ENCODE assay signal across 8 mouse cellular contexts in the genomic region with DNA sequence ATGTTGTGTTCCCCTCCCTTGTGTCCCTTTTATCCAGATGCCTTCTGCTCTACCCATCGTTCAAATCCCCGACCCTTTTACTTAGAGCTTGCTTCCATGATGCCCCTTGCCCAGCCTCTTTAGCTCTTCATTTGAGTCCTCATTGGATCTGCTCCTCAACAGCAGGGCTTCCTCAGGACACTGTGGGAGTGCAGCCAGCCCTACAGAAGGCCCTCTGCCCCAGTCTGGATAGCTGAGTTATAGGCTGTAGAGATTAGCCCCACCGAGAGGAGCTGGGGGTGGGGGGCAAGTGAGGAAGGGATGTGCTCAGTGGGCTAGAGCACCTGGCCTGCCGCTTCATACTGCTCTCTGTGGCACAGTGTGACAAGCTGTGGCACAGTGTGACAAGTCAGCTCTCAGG.
DNase-seq lines count a peak whose midpoint lies in the region; ATAC-seq and TF ChIP-seq lines count a peak whose summit lies in the region.

No protein-coding gene starts in this region.

- peaks cover 34% of the 10 kb centered on the region for H3K4me1 ChIP-seq in forebrain, postnatal 0 days (ENCODE audit: insufficient read depth)
- H3K4me1 ChIP-seq in midbrain, embryonic 15.5 days: peaks cover 85% of the 10 kb centered on the region

- DNase-seq in cerebellum, adult 9-11 months: peak; percentile 61
- no peak for DNase-seq in cerebellum, adult 9-10 months
- DNase-seq in kidney, postnatal 4 days: peak; percentile 51 to 57
- no peak for DNase-seq in kidney, postnatal 36 days
- no peak for DNase-seq in forebrain, postnatal 0 days
- no peak for DNase-seq in frontal cortex, postnatal 25 days (ENCODE audit: low spot score in 2 of 2)

- no peak overlapping the region for H3K4me3 ChIP-seq in forebrain, postnatal 0 days (ENCODE audit: low read depth, low read length)
- H3K4me3 ChIP-seq in midbrain, embryonic 15.5 days: no peak overlapping the region

- H3K4me2 ChIP-seq in forebrain, postnatal 0 days (ENCODE audit: low read depth): no peak overlapping the region
- no peak overlapping the region for H3K4me2 ChIP-seq in midbrain, embryonic 15.5 days

- H3K9me3 ChIP-seq in forebrain, postnatal 0 days (ENCODE audit: low read length): no peaks in the 10 kb centered on the region
- no peaks in the 10 kb centered on the region for H3K9me3 ChIP-seq in midbrain, embryonic 15.5 days

- H3K27me3 ChIP-seq in forebrain, postnatal 0 days (ENCODE audit: insufficient read depth, low read length): no peaks in the 10 kb centered on the region
- no peaks in the 10 kb centered on the region for H3K27me3 ChIP-seq in midbrain, embryonic 15.5 days (replicated peaks)

- peak; percentile 11; the same call in 1 of the 2 replicates for ATAC-seq in forebrain, postnatal 0 days
- 0 out of 2 replicates have a peak, but pooled peaks have one; percentile 13 for ATAC-seq in midbrain, embryonic 15.5 days (replicated peaks)
- ATAC-seq in megakaryocyte progenitor cell, adult 5-6 weeks (replicated peaks; ENCODE audit: poor library complexity): no peak

- peaks cover 2% of the 10 kb centered on the region; the same call in 1 of the 2 replicates for H3K36me3 ChIP-seq in forebrain, postnatal 0 days (ENCODE audit: insufficient read depth)
- H3K36me3 ChIP-seq in midbrain, embryonic 15.5 days (replicated peaks): no peaks in the 10 kb centered on the region

- 50% methylated on average over 4 of the region's 4 CpGs for WGBS in forebrain, postnatal 0 days
- 32% methylated on average over 4 of the region's 4 CpGs for WGBS in midbrain, embryonic 15.5 days

- no peak for TF ChIP-seq CTCF in forebrain, postnatal 0 days (IDR thresholded peaks at IDR 0.05; ENCODE audit: low read depth)

- H3K9ac ChIP-seq in forebrain, postnatal 0 days: 0 out of 2 replicates have a peak overlapping the region, but pooled peaks have one; percentile 39
- no peak overlapping the region for H3K9ac ChIP-seq in midbrain, embryonic 15.5 days

- no peak overlapping the region; the same call in 1 of the 2 replicates for H3K27ac ChIP-seq in forebrain, postnatal 0 days (ENCODE audit: low read depth, low read length)
- peak overlapping the region; percentile 74; the same call in 1 of the 2 replicates for H3K27ac ChIP-seq in midbrain, embryonic 15.5 days

Comparison
In these comparisons a context has a peak if more than half of its experiments do, and no peak if none do; other contexts are left out.
1. DNase-seq: peak in cerebellum, adult 9-11 months (single experiment) and kidney, postnatal 4 days (2 of 2); none in cerebellum, adult 9-10 months (single experiment), kidney, postnatal 36 days (0 of 2), forebrain, postnatal 0 days (single experiment) and frontal cortex, postnatal 25 days (0 of 2).